Mouse (Mus musculus): ENCODE data around the gene Wdr45.
"Not testable (repeated sequence)": the region's sequence is repeated elsewhere in the genome, so short reads cannot be mapped to it uniquely, and the experiment has no call there.

The Wdr45 gene

GRCm38 (mm10) chrX:7721514-7722281 lies 7.6 kb downstream of the Wdr45 start, which contains the start of gene Gm45208:
Gm45208 (plus strand) TSS chrX:7722245.
- DNase-seq (ENCODE audit: low spot score in 2 of 2), result peak; percentile 41 to 45

- no peak for DNase-seq (ENCODE audit: low spot score in 2 of 2)
These were observed 8.1 kb downstream of the Wdr45 start for GRCm38 (mm10) chrX:7722282-7722611.

- DNase-seq (ENCODE audit: low spot score in 2 of 2), result no peak
These were observed 8.6 kb downstream of the Wdr45 start for GRCm38 (mm10) chrX:7722691-7723090.

GRCm38 (mm10) chrX:7724135-7724534 lies 10.0 kb downstream of the Wdr45 start:
- DNase-seq (ENCODE audit: low spot score in 2 of 2), result no peak

GRCm38 (mm10) chrX:7725841-7726240 lies 11.7 kb downstream of the Wdr45 start:
- DNase-seq (ENCODE audit: low spot score in 2 of 2), result no peak

GRCm38 (mm10) chrX:7727176-7727575 lies 13.0 kb downstream of the Wdr45 start:
- no peak for DNase-seq (ENCODE audit: low spot score in 2 of 2)

GRCm38 (mm10) chrX:7728215-7728921 lies 14.2 kb downstream of the Wdr45 start, which contains the start of gene Praf2:
Praf2 (plus strand) TSS chrX:7728439.
- peak; percentile 70 to 72 for DNase-seq (ENCODE audit: low spot score in 2 of 2)

- no peak for DNase-seq (ENCODE audit: low spot score in 2 of 2)
These were observed 14.8 kb downstream of the Wdr45 start for GRCm38 (mm10) chrX:7728922-7729265.

- DNase-seq (ENCODE audit: low spot score in 2 of 2), result peak in 1 of 2 experiments; percentile 51
These were observed 19.5 kb downstream of the Wdr45 start for GRCm38 (mm10) chrX:7733571-7734156.

GRCm38 (mm10) chrX:7739336-7740081 lies 25.4 kb downstream of the Wdr45 start:
- DNase-seq (ENCODE audit: low spot score in 2 of 2), result no peak

GRCm38 (mm10) chrX:7740082-7740819 lies 26.1 kb downstream of the Wdr45 start:
- no peak for DNase-seq (ENCODE audit: low spot score in 2 of 2)

GRCm38 (mm10) chrX:7741103-7741502 lies 27.0 kb downstream of the Wdr45 start:
- DNase-seq (ENCODE audit: low spot score in 2 of 2), result no peak

- no peak for DNase-seq (ENCODE audit: low spot score in 2 of 2)
These were observed 29.3 kb downstream of the Wdr45 start for GRCm38 (mm10) chrX:7743470-7743869.

GRCm38 (mm10) chrX:7744940-7745339 lies 30.8 kb downstream of the Wdr45 start:
- DNase-seq (ENCODE audit: low spot score in 2 of 2), result no peak

- DNase-seq (ENCODE audit: low spot score in 2 of 2), result no peak
These were observed 31.3 kb downstream of the Wdr45 start for GRCm38 (mm10) chrX:7745429-7745828.

- DNase-seq (ENCODE audit: low spot score in 2 of 2), result peak in 1 of 2 experiments; percentile 71
These were observed 36.4 kb downstream of the Wdr45 start, which contains the start of gene Ccdc120 for GRCm38 (mm10) chrX:7750432-7751116. Ccdc120 (minus strand) TSS chrX:7750905.

GRCm38 (mm10) chrX:7753627-7754026 lies 39.5 kb downstream of the Wdr45 start:
- not testable (repeated sequence) for DNase-seq (ENCODE audit: low spot score in 2 of 2)

- peak; percentile 88 to 91 for DNase-seq (ENCODE audit: low spot score in 2 of 2)
These were observed 48.2 kb downstream of the Wdr45 start, which contains the start of gene Tfe3 for GRCm38 (mm10) chrX:7762137-7762920. Tfe3 (plus strand) TSS chrX:7762560.

GRCm38 (mm10) chrX:7762921-7763197 lies 48.7 kb downstream of the Wdr45 start:
- peak in 1 of 2 experiments; percentile 19 for DNase-seq (ENCODE audit: low spot score in 2 of 2)
